Mouse (Mus musculus) liver, adult 2 months (tissue): ENCODE results near the gene Sema3g.

Source experiments
- CTCF ChIP-seq: fragments of 200-500 bp; IDR thresholded peaks from 2 replicates; pipeline ENCODE4 v1.5.1; 2011; ENCODE audit warnings: low read depth, low read length, control low read depth
- POLR2A ChIP-seq: fragments of 200-500 bp; IDR thresholded peaks from 2 replicates; pipeline ENCODE4 v1.6.1; 2011; ENCODE audit warnings: low read length, control low read depth; ENCODE audit not compliant: insufficient read depth; ENCODE audit errors: extremely low read depth

DNA sequence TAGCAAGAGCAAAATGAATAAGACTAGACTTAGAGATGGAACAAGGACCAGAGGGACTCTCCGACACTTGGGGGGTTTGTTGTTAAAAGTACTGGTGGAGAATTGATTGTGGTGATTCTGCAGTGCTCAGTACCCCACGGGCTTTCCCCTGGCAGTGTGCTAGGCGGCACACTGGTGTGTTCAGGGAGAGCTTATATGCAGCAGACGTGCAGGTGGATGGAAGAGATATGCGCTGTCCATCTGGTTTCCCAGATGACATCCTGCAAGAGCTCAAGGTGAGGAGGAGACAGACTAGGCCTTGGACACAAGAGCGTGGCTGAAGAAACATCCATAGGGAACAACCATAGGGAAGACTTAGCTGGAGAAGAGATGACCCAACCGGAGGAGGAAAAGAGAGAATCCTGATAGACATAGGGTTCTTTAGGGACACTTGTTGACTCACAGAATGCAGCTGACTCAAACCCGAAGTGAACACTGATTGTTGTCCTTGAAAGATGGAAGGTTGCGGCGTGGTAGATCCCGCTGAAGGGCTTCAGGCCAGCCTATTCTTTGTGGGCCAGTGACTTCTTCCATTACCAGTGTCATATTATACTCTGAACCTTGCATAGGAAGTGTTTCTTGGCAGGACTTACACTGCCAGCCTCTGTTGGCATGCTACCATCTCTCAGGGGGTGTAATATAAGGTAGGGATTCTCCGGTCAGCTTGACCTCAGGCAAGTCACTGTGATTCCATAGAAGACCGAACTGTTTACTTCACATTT lies 10.4 kb upstream of the Sema3g start:
- TF ChIP-seq POLR2A (no peak), CTCF (no peak)
